Mouse (Mus musculus): ENCODE data around the gene 1700034J05Rik.

The 1700034J05Rik gene

GRCm38 (mm10) chr6:146954258-146954657 lies at the start of gene 1700034J05Rik:
TSS of gene 1700034J05Rik (minus strand) at chr6:146954422.
- peak; percentile 10 for DNase-seq (ENCODE audit: low spot score)

GRCm38 (mm10) chr6:146999755-147000154 lies 45.5 kb upstream of the 1700034J05Rik start:
- no peak for DNase-seq (ENCODE audit: low spot score)

GRCm38 (mm10) chr6:146999302-146999701 lies 45.1 kb upstream of the 1700034J05Rik start:
- DNase-seq (ENCODE audit: low spot score), result no peak

GRCm38 (mm10) chr6:146998710-146999109 lies 44.5 kb upstream of the 1700034J05Rik start:
- DNase-seq (ENCODE audit: low spot score), result no peak

GRCm38 (mm10) chr6:146997006-146997405 lies 42.8 kb upstream of the 1700034J05Rik start:
- no peak for DNase-seq (ENCODE audit: low spot score)

GRCm38 (mm10) chr6:146995878-146996277 lies 41.7 kb upstream of the 1700034J05Rik start:
- DNase-seq (ENCODE audit: low spot score), result no peak

- no peak for DNase-seq (ENCODE audit: low spot score)
These were observed 41.2 kb upstream of the 1700034J05Rik start for GRCm38 (mm10) chr6:146995391-146995790.

- DNase-seq (ENCODE audit: low spot score), result peak; percentile 48
These were observed 40.0 kb upstream of the 1700034J05Rik start for GRCm38 (mm10) chr6:146994236-146994635.

GRCm38 (mm10) chr6:146984569-146984968 lies 30.3 kb upstream of the 1700034J05Rik start:
- DNase-seq (ENCODE audit: low spot score), result peak; percentile 51

- DNase-seq (ENCODE audit: low spot score), result no peak
These were observed 27.1 kb upstream of the 1700034J05Rik start for GRCm38 (mm10) chr6:146981249-146981835.

- no peak for DNase-seq (ENCODE audit: low spot score)
These were observed 25.7 kb upstream of the 1700034J05Rik start for GRCm38 (mm10) chr6:146979953-146980352.

GRCm38 (mm10) chr6:146979115-146979744 lies 25.0 kb upstream of the 1700034J05Rik start:
- no peak for DNase-seq (ENCODE audit: low spot score)

- peak; percentile 14 for DNase-seq (ENCODE audit: low spot score)
These were observed 24.5 kb upstream of the 1700034J05Rik start for GRCm38 (mm10) chr6:146978691-146979114.

- DNase-seq (ENCODE audit: low spot score), result no peak
These were observed 22.2 kb upstream of the 1700034J05Rik start for GRCm38 (mm10) chr6:146976446-146976845.

GRCm38 (mm10) chr6:146973830-146974229 lies 19.6 kb upstream of the 1700034J05Rik start:
- no peak for DNase-seq (ENCODE audit: low spot score)

GRCm38 (mm10) chr6:146973406-146973805 lies 19.2 kb upstream of the 1700034J05Rik start:
- no peak for DNase-seq (ENCODE audit: low spot score)

- DNase-seq (ENCODE audit: low spot score), result no peak
These were observed 18.5 kb upstream of the 1700034J05Rik start for GRCm38 (mm10) chr6:146972740-146973139.

- DNase-seq (ENCODE audit: low spot score), result no peak
These were observed 17.8 kb upstream of the 1700034J05Rik start for GRCm38 (mm10) chr6:146972009-146972408.

GRCm38 (mm10) chr6:146971366-146971765 lies 17.1 kb upstream of the 1700034J05Rik start:
- DNase-seq (ENCODE audit: low spot score), result no peak

GRCm38 (mm10) chr6:146970811-146971210 lies 16.6 kb upstream of the 1700034J05Rik start:
- no peak for DNase-seq (ENCODE audit: low spot score)

- DNase-seq (ENCODE audit: low spot score), result no peak
These were observed 13.6 kb upstream of the 1700034J05Rik start for GRCm38 (mm10) chr6:146967836-146968235.

GRCm38 (mm10) chr6:146966446-146967019 lies 12.3 kb upstream of the 1700034J05Rik start:
- no peak for DNase-seq (ENCODE audit: low spot score)

GRCm38 (mm10) chr6:146965139-146965772 lies 11.0 kb upstream of the 1700034J05Rik start:
- DNase-seq (ENCODE audit: low spot score), result no peak
